Mouse (Mus musculus): ENCODE results near the gene Amigo3. TPM values are rescaled to one million over a fixed set of nuclear protein-coding genes. Genes with fewer than 3 reads are reported as not detected.

Gene Amigo3
- total RNA-seq, 4 experiments from 2014 or later, result 2.4 to 6.6 (median 4.1) TPM

DNA sequence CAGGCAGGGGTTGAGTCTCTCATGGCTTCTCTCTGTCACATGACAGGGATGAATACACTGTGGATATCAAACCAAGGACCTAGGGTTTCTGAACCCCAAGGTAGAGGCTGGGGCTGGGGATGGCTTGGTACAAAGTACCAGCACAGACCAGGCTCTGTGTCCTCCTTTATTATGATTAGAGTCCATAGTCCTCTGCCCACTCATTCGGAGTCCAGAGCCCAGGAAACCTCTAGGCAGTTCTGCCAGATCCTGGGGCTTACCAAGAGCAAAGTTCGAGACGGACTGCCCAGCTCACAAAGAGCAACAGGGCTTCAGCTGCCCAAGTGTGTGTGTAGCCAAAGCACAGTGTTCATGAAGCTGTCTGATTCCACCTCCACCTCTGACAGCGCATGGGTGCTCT lies 32.3 kb downstream of the Amigo3 start:
- no peak for DNase-seq

DNA sequence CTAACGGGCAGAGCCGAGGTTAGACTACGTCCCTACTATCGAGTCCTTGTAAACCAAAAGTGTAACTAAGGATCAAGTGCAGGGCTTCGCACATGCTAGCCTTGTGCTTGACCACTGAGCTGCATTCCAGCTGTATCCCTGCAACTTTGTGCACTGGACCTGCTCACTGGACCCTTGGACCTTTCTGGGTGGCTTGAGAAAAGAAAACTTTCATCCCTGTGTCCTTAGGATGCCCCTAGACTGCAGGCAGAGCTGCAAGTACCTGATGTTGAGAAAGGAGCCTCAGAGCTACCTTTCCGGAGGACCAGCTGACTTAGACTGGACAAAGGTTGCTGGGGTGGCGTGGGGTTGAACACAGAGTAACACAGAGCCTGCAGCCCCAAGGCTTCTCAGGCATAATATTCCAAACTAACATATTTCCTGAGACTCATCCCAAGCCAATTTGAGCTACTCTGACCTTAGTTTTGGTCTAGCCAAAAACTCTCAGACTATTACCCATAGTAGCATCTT lies 37.7 kb downstream of the Amigo3 start:
- no peak for DNase-seq

DNA sequence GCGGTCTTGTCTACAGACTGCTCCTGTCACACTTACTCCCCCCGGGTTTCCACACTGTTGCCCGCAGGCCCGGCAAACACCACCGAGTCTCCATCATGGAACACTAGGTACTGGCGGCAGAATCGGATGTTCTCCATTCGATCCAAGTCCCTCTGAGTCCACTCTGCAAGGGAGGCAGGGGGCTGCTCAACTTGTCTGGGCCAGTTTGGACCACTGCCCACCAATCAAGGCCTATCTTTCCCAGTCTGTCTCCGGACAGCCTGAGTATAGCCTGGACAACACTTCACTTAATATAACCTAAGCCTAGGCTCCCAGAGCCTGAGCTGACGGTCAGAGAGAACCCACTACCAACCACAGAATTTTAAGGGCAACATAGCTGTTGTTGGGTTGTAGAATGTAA lies 40.6 kb downstream of the Amigo3 start:
- no peak for DNase-seq

DNA sequence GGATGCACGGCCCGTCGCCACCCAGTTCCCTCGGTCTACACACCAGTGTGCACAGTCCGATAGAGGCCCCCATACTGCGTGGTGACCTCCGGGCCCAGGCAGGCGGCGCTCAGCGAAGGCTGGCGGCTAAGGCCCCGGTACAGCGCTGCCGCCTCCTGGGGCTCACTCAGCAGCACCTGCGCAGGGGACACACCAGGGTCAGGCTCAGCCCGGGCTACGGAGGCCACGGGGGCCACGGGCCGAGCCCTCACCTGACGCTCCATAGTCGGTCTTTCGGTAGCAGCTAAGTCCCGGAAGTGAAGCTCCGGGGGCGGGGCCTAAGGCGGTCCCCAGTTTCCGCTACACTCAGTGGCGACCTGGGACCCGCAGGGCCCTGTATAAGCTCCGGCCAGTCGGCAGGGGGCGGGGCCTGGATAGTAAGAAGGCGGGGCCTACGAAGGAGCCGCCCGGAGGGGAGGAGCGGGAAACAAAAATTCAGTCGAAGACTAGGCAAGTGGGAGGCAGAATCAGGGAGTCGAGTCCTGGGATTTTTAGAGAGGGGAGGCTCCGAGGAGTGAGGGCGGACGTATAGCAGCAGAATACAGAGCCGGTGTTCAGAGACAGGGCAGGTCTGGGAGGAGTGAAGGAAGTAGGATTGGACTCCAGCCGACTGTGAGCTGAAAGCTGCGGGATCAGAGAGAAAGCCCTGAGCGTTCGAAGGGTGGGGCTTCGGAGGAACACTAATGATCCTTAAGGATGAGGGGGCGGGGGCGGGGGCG lies 41.4 kb downstream of the Amigo3 start, which contains the start of gene Apeh:
Gene Apeh (minus strand): TSS at position 423 of the 758 bp plus-strand sequence.
- peak; percentile 94 for DNase-seq

DNA sequence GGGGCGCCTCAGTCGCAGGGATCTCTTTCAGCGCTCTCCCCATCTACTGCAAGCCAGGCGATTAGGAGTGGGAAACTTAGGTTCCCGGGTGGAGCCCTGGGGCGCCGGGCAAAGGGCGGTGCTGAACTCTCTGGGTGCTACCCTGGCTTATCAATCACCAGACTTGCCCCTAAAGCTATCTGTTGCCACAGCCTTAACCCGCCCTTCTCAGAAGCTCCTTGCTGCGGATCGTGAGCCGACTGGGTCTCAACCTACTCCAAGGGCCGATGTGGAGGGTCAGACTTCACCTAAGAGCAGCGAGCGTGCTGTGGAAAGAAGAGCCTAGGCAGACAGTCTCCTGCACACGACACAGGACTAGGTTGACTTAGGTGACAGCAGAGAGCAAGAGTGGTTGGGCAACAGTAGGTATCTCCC lies 42.0 kb downstream of the Amigo3 start:
- DNase-seq, result no peak

DNA sequence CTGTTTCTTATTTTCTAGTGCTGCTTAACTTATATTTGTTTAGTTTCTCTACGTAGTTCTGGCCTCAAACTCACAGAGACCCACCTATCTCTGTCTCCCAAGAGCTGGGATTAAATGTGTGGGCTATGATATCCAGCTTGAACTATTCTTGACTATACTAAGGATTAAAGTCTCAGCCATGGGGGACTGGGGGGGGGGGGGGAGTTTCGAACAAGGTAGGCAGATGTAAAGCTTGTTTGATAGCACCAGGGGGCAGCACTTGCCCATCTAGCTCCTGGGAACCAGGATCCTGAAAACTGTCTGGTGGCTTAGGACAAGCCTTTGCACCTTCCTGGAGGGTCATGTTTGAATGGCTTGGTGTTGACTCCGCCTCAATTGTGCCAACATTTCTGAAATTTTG lies 42.6 kb downstream of the Amigo3 start:
- DNase-seq, result no peak

DNA sequence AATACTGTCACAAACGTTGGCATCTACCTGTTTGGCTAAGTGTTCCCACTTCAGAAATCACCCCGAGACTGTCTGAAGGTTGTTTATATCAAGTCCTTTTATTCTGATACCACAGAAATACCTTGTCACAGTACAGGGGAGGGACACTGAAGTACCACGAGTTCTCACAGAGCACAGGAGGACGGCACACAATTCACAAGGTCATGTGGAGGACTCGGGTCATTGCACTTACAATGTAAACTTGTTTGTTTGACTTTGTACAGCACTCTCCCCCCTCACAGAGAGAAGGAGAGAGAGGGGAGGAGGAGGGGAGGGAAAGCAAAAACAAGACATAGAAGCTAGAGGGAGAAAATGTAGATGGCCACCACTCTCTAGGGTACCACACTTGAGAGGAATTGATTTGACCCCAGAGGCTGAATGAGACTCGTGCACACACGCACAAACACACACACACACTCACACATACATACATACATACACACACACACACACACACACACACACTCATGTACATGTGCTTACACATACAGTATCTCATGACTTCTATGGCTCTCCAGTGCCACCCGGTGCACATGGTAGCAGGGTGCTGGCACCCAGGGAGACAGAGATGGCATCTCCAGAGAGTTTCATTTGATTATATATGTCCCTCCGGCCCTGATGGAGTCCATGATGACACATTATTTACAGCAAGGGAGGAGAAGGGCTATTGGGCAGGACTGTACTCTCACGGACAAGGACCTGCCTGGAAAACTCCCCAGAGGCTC lies 43.2 kb downstream of the Amigo3 start:
- DNase-seq, result no peak

DNA sequence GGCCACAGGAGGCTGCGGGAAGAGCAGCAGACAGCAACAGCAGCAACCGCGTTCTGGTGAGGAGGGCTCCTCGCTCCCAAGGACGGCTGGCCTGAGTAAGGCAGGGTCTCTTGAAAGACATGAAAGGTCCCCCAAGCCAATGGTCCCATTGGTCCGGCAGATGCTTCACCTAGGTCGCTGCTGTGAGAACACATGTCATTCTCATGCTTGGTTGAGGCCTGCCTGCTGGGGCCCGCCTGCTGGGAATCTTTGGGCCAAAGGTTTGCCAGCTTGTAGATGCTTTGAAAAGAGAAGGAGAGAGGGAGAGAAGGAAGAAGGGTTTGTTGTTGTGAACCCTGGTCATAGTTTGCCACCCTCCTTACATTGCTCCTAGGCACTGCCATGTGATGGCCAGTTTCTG lies 46.7 kb downstream of the Amigo3 start:
- no peak for DNase-seq

DNA sequence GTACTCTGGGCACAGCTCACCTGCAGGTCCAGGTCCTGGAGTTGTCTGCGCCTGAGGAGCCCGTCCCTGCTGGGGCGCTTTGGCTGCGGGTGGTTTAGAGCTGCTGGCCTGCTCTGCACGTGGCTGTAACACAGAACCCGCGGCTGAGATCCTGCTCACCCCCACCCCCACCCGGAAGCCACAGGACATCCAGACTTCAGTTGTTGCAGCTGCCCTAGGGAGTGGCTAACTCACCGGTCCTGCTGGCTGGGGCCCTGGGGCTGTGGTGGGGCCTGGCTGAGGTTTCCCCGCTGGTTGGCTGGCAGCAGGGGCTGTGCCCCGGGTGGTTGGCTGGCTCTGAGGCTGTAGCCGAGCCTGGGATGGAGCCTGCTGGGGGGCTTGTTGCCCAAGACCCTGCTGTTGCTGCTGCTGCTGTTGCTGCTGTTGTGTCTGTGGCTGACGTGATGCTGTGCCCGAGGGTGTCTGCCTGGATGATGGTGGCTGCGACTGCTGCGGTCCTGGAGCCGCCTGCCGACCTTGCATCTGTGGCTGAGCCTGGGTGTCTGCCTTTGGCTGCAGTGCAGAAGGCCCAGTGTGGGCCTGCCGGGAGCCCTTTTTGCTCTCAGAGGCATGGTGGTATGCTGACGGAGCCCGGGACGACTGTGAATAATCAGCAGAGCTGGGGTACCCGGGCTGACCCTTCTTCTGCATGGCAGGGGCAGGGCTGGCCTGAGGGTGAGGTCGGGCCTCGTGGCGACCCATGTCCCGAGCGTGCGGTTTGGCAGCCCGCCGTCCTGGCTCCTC lies 52.0 kb downstream of the Amigo3 start:
- no peak for DNase-seq

Small RNAs within 50 kb of the gene (microRNA-seq; reads per million reads assigned to microRNA genes)
- gene Gm47303 (0 reads per million in 2 experiments), gene Mir7088 (0 reads per million in 2 experiments)

Other genes with a start within 250 kb of the Amigo3 start
- 10 to 100 TPM; 51.7 to 91.6 (median 58.9) TPM for gene Rbm6, start 179.9 kb upstream of the Amigo3 start, total RNA-seq (2022)
- gene Mon1a, start 165.0 kb upstream of the Amigo3 start, total RNA-seq (2022), result 10 to 100 TPM; 19.5 to 22.1 (median 20.1) TPM
- 10 to 100 TPM; 10.3 to 28.6 (median 17.9) TPM for gene Mst1r, start 146.3 kb upstream of the Amigo3 start, total RNA-seq (2022)
- gene Actl11, start 124.7 kb upstream of the Amigo3 start, total RNA-seq (2022), result not detected
- 10 to 100 TPM in 2 of 4 experiments, 1 to 10 TPM in 2; 6.4 to 11.1 (median 9.7) TPM for gene Camkv, start 117.5 kb upstream of the Amigo3 start, total RNA-seq (2022)
- 1 to 10 TPM; 2.2 to 7.0 (median 4.2) TPM for gene Traip, start 103.0 kb upstream of the Amigo3 start, total RNA-seq (2022)
- gene Uba7, start 77.7 kb upstream of the Amigo3 start, total RNA-seq (2022), result 10 to 100 TPM; 17.4 to 48.9 (median 25.9) TPM
- gene Gm20661, start 70.1 kb upstream of the Amigo3 start, total RNA-seq (2022), result under 1 TPM in 3 of 4 experiments, not detected in 1; 0.32 to 0.43 (median 0.37) TPM
- 1 to 10 TPM; 4.7 to 6.0 (median 5.0) TPM for gene Inka1, start 67.3 kb upstream of the Amigo3 start, total RNA-seq (2022)
- 1 to 10 TPM in 2 of 4 experiments, under 1 TPM in 2; 0.66 to 1.3 (median 1.0) TPM for gene Cdhr4, start 60.7 kb upstream of the Amigo3 start, total RNA-seq (2022)
- gene Gm20662, start 56.8 kb upstream of the Amigo3 start, total RNA-seq (2022), result 1 to 10 TPM in 3 of 4 experiments, not detected in 1; 3.8 to 7.4 (median 4.0) TPM
- 100 to 1,000 TPM; 138 to 184 (median 167) TPM for gene Ip6k1, start 50.7 kb upstream of the Amigo3 start, total RNA-seq (2022)
- 10 to 100 TPM; 23.5 to 31.6 (median 28.2) TPM for gene Gmppb, start 3.9 kb upstream of the Amigo3 start, total RNA-seq (2022)
- gene Mst1, start 27.3 kb downstream of the Amigo3 start, total RNA-seq (2022), result under 1 TPM in 1 of 4 experiments, not detected in 3; 0.10 TPM
- gene Rnf123, start 30.2 kb downstream of the Amigo3 start, total RNA-seq (2022), result 100 to 1,000 TPM in 1 of 4 experiments, 10 to 100 TPM in 3; 68.2 to 108 (median 86.5) TPM
- gene Apeh, start 41.4 kb downstream of the Amigo3 start, total RNA-seq (2022), result 100 to 1,000 TPM; 104 to 125 (median 109) TPM
- gene Bsn, start 137.2 kb downstream of the Amigo3 start, total RNA-seq (2022), result 1 to 10 TPM; 3.7 to 6.8 (median 6.4) TPM
- gene Dag1, start 210.8 kb downstream of the Amigo3 start, total RNA-seq (2022), result 100 to 1,000 TPM; 134 to 165 (median 148) TPM
- gene Nicn1, start 237.3 kb downstream of the Amigo3 start, total RNA-seq (2022), result 10 to 100 TPM; 29.5 to 49.1 (median 41.4) TPM
- 10 to 100 TPM in 2 of 4 experiments, 1 to 10 TPM in 2; 3.8 to 10.9 (median 7.1) TPM for gene Amt, start 243.7 kb downstream of the Amigo3 start, total RNA-seq (2022)

Data from adrenal gland, adult 8-10 months (tissue).